Mouse (Mus musculus): ENCODE data around the gene Ngfr.
A peak's percentile ranks its signal among the peaks of the same experiment; 100 is the strongest.
"Not testable (repeated sequence)": the region's sequence is repeated elsewhere in the genome, so short reads cannot be mapped to it uniquely, and the experiment has no call there.

The Ngfr gene

GRCm38 (mm10) chr11:95587423-95587951 is at the start of gene Ngfr:
Gene Ngfr (minus strand): TSS chr11:95587735.
- peak; percentile 85 for DNase-seq

- DNase-seq = peak; percentile 51
Measured at GRCm38 (mm10) chr11:95635030-95635429, 47.5 kb upstream of the Ngfr start.

GRCm38 (mm10) chr11:95633512-95634000 is 46.0 kb upstream of the Ngfr start:
- DNase-seq = peak; percentile 96

GRCm38 (mm10) chr11:95632474-95632873 is 44.9 kb upstream of the Ngfr start:
- peak; percentile 95 for DNase-seq

GRCm38 (mm10) chr11:95631301-95631700 is 43.8 kb upstream of the Ngfr start:
- no peak for DNase-seq

GRCm38 (mm10) chr11:95630558-95630957 is 43.0 kb upstream of the Ngfr start:
- DNase-seq = no peak

GRCm38 (mm10) chr11:95622426-95622825 is 34.9 kb upstream of the Ngfr start:
- DNase-seq = no peak

- DNase-seq = no peak
Measured at GRCm38 (mm10) chr11:95621541-95622130, 34.1 kb upstream of the Ngfr start.

- no peak for DNase-seq
Measured at GRCm38 (mm10) chr11:95621010-95621409, 33.5 kb upstream of the Ngfr start.

GRCm38 (mm10) chr11:95619886-95620444 is 32.4 kb upstream of the Ngfr start:
- no peak for DNase-seq

GRCm38 (mm10) chr11:95619081-95619480 is 31.5 kb upstream of the Ngfr start:
- DNase-seq = no peak

GRCm38 (mm10) chr11:95617785-95618465 is 30.4 kb upstream of the Ngfr start:
- DNase-seq = no peak

GRCm38 (mm10) chr11:95614739-95615138 is 27.2 kb upstream of the Ngfr start:
- DNase-seq = no peak

GRCm38 (mm10) chr11:95611283-95611682 is 23.7 kb upstream of the Ngfr start:
- no peak for DNase-seq

GRCm38 (mm10) chr11:95610391-95610902 is 22.9 kb upstream of the Ngfr start:
- peak; percentile 32 for DNase-seq

- no peak for DNase-seq
Measured at GRCm38 (mm10) chr11:95609924-95610323, 22.4 kb upstream of the Ngfr start.

GRCm38 (mm10) chr11:95607286-95607685 is 19.8 kb upstream of the Ngfr start:
- not testable (repeated sequence) for DNase-seq

- DNase-seq = no peak
Measured at GRCm38 (mm10) chr11:95598214-95599062, 10.9 kb upstream of the Ngfr start.

GRCm38 (mm10) chr11:95597741-95598140 is 10.2 kb upstream of the Ngfr start:
- no peak for DNase-seq

- DNase-seq = no peak
Measured at GRCm38 (mm10) chr11:95596704-95597103, 9.2 kb upstream of the Ngfr start.

GRCm38 (mm10) chr11:95596150-95596515 is 8.6 kb upstream of the Ngfr start:
- DNase-seq = peak; percentile 26

- DNase-seq = peak; percentile 41
Measured at GRCm38 (mm10) chr11:95595438-95596149, 8.1 kb upstream of the Ngfr start.

All from retina, postnatal 1 day (tissue).